Comparison of ENCODE assay signal across 8 mouse cellular contexts in the genomic region with DNA sequence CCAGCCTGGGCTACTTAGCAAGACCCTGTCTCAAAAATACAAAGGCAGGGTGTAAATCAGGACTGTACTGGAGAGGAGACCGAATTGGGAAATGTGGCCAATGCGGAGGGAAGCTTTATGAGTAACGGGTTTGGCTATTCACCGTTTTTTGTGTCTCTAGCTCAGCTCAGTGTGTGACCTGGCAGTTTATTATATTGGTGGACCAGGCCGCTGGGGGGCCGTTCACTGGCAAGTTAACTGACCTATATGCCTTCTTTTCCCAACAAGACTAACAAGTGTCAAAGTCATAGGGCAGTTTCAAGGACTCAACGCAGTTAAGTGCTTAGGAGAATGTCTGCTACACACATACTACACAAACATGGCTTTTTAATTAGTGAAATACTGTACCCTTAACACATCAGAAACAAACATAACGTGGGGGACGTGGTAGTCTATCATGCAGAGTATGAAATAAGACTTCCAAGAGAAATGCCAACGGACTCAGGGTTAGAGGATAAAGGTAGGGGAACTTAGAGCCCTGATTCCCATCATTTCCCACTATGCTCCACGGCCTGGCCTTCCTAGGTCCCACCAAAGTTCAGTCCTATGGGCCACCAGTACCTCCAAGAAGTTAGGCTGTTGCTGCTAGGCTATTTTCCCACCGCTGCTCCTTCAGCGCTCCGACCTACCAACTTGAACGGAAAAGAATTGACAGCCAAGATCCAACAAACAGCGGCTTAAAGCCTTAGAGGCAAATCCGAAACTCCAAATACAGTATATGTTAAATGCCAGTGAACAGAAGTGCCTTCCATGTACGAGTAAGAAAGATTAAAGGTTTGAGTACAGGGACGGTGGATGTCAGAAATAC. TPM values are rescaled to one million over a fixed set of nuclear protein-coding genes. Genes with fewer than 3 reads are reported as not detected.
DNase-seq lines count a peak whose midpoint lies in the region; ATAC-seq and TF ChIP-seq lines count a peak whose summit lies in the region.

No protein-coding gene starts in this region.

- no peaks in the 10 kb centered on the region for H3K9me3 ChIP-seq in G1E (replicated peaks)
- H3K9me3 ChIP-seq in heart, embryonic 14.5 days (ENCODE audit: control insufficient read depth, low read length) = no peaks in the 10 kb centered on the region
- H3K9me3 ChIP-seq in liver, postnatal 0 days (ENCODE audit: low read length) = no peaks in the 10 kb centered on the region

- H3K9ac ChIP-seq in heart, embryonic 14.5 days (ENCODE audit: low read length) = peak overlapping the region; percentile 97
- peak overlapping the region; percentile 96 for H3K9ac ChIP-seq in liver, postnatal 0 days (replicated peaks)

- no peak for TF ChIP-seq EP300 in liver, postnatal 0 days (IDR thresholded peaks at IDR 0.05; ENCODE audit: low read depth)

- peaks cover 44% of the 10 kb centered on the region for H3K4me1 ChIP-seq in G1E (ENCODE audit: insufficient read depth, low read depth, low read length)
- peaks cover 5 to 11% of the 10 kb centered on the region in 2 experiments; a peak in 2 of 4 replicates for H3K4me1 ChIP-seq in heart, embryonic 14.5 days (ENCODE audit: control insufficient read depth in 2 of 2, insufficient read depth in 2 of 2, low read length in 2 of 2)
- H3K4me1 ChIP-seq in liver, postnatal 0 days (ENCODE audit: insufficient read depth) = peaks cover 20% of the 10 kb centered on the region

- H3K27ac ChIP-seq in heart, embryonic 14.5 days (replicated peaks in 1 of 2; ENCODE audit: control insufficient read depth in 1 of 2, insufficient read depth in 1 of 2, low read depth in 2 of 2, low read length in 2 of 2) = peak overlapping the region; percentile 95 to 99
- H3K27ac ChIP-seq in liver, postnatal 0 days (ENCODE audit: low read depth) = peak overlapping the region; percentile 99

- WGBS in heart, embryonic 14.5 days = 44% methylated on average over 19 of the region's 19 CpGs
- WGBS in liver, postnatal 0 days (ENCODE audit: insufficient replicate concordance) = 40% methylated on average over 19 of the region's 19 CpGs

- peak overlapping the region; percentile 70 for H3K4me3 ChIP-seq in G1E (ENCODE audit: low read depth, low read length)
- peak overlapping the region; percentile 91 to 94 for H3K4me3 ChIP-seq in heart, embryonic 14.5 days (ENCODE audit: control insufficient read depth in 1 of 2, insufficient read depth in 1 of 2, low read depth in 1 of 2, low read length in 2 of 2)
- H3K4me3 ChIP-seq in liver, postnatal 0 days (ENCODE audit: low read depth, low read length) = peak overlapping the region; percentile 95

- H3K27me3 ChIP-seq in G1E (ENCODE audit: insufficient read depth, low read length) = no peaks in the 10 kb centered on the region
- H3K27me3 ChIP-seq in heart, embryonic 14.5 days (ENCODE audit: control insufficient read depth, insufficient read depth, low read length) = no peaks in the 10 kb centered on the region
- H3K27me3 ChIP-seq in liver, postnatal 0 days (ENCODE audit: insufficient read depth, low read length) = no peaks in the 10 kb centered on the region

- H3K36me3 ChIP-seq in G1E (replicated peaks) = peaks cover 63% of the 10 kb centered on the region
- H3K36me3 ChIP-seq in heart, embryonic 14.5 days (ENCODE audit: control insufficient read depth, insufficient read depth, low read length) = peaks cover 22% of the 10 kb centered on the region
- H3K36me3 ChIP-seq in liver, postnatal 0 days (replicated peaks; ENCODE audit: insufficient read depth, low read length) = peaks cover 16% of the 10 kb centered on the region

- ATAC-seq in G1E (ENCODE audit: extremely low read depth, insufficient number of reproducible peaks, low FRiP score, poor library complexity, severe bottlenecking) = peak; percentile 32; the same call in 1 of the 2 replicates
- ATAC-seq in heart, embryonic 14.5 days (ENCODE audit: insufficient number of reproducible peaks, insufficient read depth, low FRiP score, low read depth) = no peak
- ATAC-seq in liver, postnatal 0 days = no peak

- DNase-seq in heart, adult 11 months = peak; percentile 85
- DNase-seq in heart, adult 18-20 months = no peak
- DNase-seq in G1E (ENCODE audit: low spot score) = peak; percentile 58
- DNase-seq in liver, postnatal 0 days = no peak
- no peak for DNase-seq in spleen, adult 18-20 months
- DNase-seq in thymus, postnatal 4 days = no peak
- DNase-seq in layer of hippocampus, postnatal 14 days (ENCODE audit: low spot score in 2 of 2) = no peak

- peak overlapping the region; percentile 76 for H3K4me2 ChIP-seq in heart, embryonic 14.5 days (ENCODE audit: low read length)
- peak overlapping the region; percentile 91 for H3K4me2 ChIP-seq in liver, postnatal 0 days (ENCODE audit: low read depth, low read length)

- TF ChIP-seq CTCF in G1E (IDR thresholded peaks at IDR 0.05; ENCODE audit: low read depth, low read length) = no peak
- TF ChIP-seq CTCF in liver, postnatal 0 days (IDR thresholded peaks at IDR 0.05; ENCODE audit: low read depth) = no peak

RNA-seq across cellular contexts. Expression of a gene that starts 1.1 kb away (rescaled TPM):
- total RNA-seq in heart, adult 18-20 months (2021) = 10 to 100 TPM; 66.2 to 70.6 TPM
- total RNA-seq in G1E (2014; fragmentation: Nextera tagmentation) (507 and 588 TPM in 2 replicates), G1E (2017) (631 and 664 TPM in 2 replicates)
- 14.5 and 23.4 TPM in 2 replicates for polyA plus RNA-seq in G1E (2012)
- 214 and 221 TPM in 2 replicates for polyA plus RNA-seq in heart, embryonic 14.5 days (2014; fragmentation: Nextera tagmentation; extraction: Ambion mirVana)
- polyA plus RNA-seq in liver, postnatal 0 days (2015; fragmentation: Nextera tagmentation; extraction: Ambion mirVana) = 118 and 128 TPM in 2 replicates
- total RNA-seq in layer of hippocampus, postnatal 14 days (2021) = 100 to 1,000 TPM; 184 to 185 TPM

RNA-seq across cellular contexts. Expression of a gene that starts 32.2 kb away (rescaled TPM):
- total RNA-seq in heart, adult 18-20 months (2021) = 10 to 100 TPM; 43.0 to 61.3 TPM
- 499 and 554 TPM in 2 replicates for total RNA-seq in G1E (2014; fragmentation: Nextera tagmentation)
- total RNA-seq in G1E (2017) = 545 and 548 TPM in 2 replicates
- polyA plus RNA-seq in G1E (2012) = 5.8 and 9.2 TPM in 2 replicates
- polyA plus RNA-seq in heart, embryonic 14.5 days (2014; fragmentation: Nextera tagmentation; extraction: Ambion mirVana) = 130 and 155 TPM in 2 replicates
- polyA plus RNA-seq in liver, postnatal 0 days (2015; fragmentation: Nextera tagmentation; extraction: Ambion mirVana) = 67.3 and 76.6 TPM in 2 replicates
- total RNA-seq in layer of hippocampus, postnatal 14 days (2021) = 100 to 1,000 TPM; 121 to 136 TPM

RNA-seq across cellular contexts. Expression of a gene that starts 53.3 kb away (rescaled TPM):
- 10 to 100 TPM; 10.8 to 13.8 TPM for total RNA-seq in heart, adult 18-20 months (2021)
- total RNA-seq in G1E (2014; fragmentation: Nextera tagmentation) = 31.3 and 48.7 TPM in 2 replicates
- total RNA-seq in G1E (2017) = 37.3 and 69.5 TPM in 2 replicates
- polyA plus RNA-seq in G1E (2012) = 4.4 and 10.1 TPM in 2 replicates
- 24.5 and 28.5 TPM in 2 replicates for polyA plus RNA-seq in heart, embryonic 14.5 days (2014; fragmentation: Nextera tagmentation; extraction: Ambion mirVana)
- polyA plus RNA-seq in liver, postnatal 0 days (2015; fragmentation: Nextera tagmentation; extraction: Ambion mirVana) = 9.6 and 11.2 TPM in 2 replicates
- total RNA-seq in layer of hippocampus, postnatal 14 days (2021) = 10 to 100 TPM; 21.4 to 21.8 TPM

RNA-seq across cellular contexts. Expression of a gene that starts 53.6 kb away (rescaled TPM):
- 10 to 100 TPM; 18.3 to 19.5 TPM for total RNA-seq in heart, adult 18-20 months (2021)
- total RNA-seq in G1E (2014; fragmentation: Nextera tagmentation) (55.2 and 87.6 TPM in 2 replicates), G1E (2017) (106 TPM in 2 replicates)
- polyA plus RNA-seq in G1E (2012) = 8.8 and 8.9 TPM in 2 replicates
- 38.5 and 42.2 TPM in 2 replicates for polyA plus RNA-seq in heart, embryonic 14.5 days (2014; fragmentation: Nextera tagmentation; extraction: Ambion mirVana)
- polyA plus RNA-seq in liver, postnatal 0 days (2015; fragmentation: Nextera tagmentation; extraction: Ambion mirVana) = 15.5 and 17.4 TPM in 2 replicates
- total RNA-seq in layer of hippocampus, postnatal 14 days (2021) = 10 to 100 TPM; 25.5 to 28.3 TPM

Comparison
In these comparisons a context has a peak if more than half of its experiments do, and no peak if none do; other contexts are left out.
1. DNase-seq: peak in heart, adult 11 months (single experiment) and G1E (single experiment); none in heart, adult 18-20 months (0 of 2), liver, postnatal 0 days (single experiment), spleen, adult 18-20 months (0 of 2), thymus, postnatal 4 days (single experiment) and layer of hippocampus, postnatal 14 days (0 of 2).
2. Peak in every context shown above with its lines, with median percentiles within 50 percentile points of each other: H3K4me3 ChIP-seq.